ENCODE assay signal across 24 mouse cellular contexts in genomic region chr5:121493305-121493704, GRCm38 (mm10). TPM values are rescaled to one million over a fixed set of nuclear protein-coding genes. Genes with fewer than 3 reads are reported as not detected.
A peak's percentile ranks its signal among the peaks of the same experiment; 100 is the strongest.
DNase-seq lines count a peak whose midpoint lies in the region; ATAC-seq and TF ChIP-seq lines count a peak whose summit lies in the region.
"Had no signal": no experiment of that assay in that cellular context is flagged by ENCODE, and none has a peak within 500 bp of the region (broad histone marks: within the 10 kb centered on the region; RNA-seq: fewer than 3 reads in every experiment).

No protein-coding gene starts in this region.

- H3K4me2 ChIP-seq in forebrain, embryonic 16.5 days (ENCODE audit: low read length), result no peak overlapping the region
- H3K4me2 ChIP-seq: heart, embryonic 11.5 days; liver, embryonic 13.5 days; neural tube, embryonic 15.5 days had no signal

- no peaks in the 10 kb centered on the region for H3K36me3 ChIP-seq in forebrain, embryonic 16.5 days (ENCODE audit: control insufficient read depth, insufficient read depth)
- H3K36me3 ChIP-seq: liver, embryonic 13.5 days; neural tube, embryonic 15.5 days had no signal

- TF ChIP-seq POLR2A in lung, adult 2 months (IDR thresholded peaks at IDR 0.05; ENCODE audit: borderline replicate concordance, extremely low read depth, low read depth, low read length), result no peak

- no peak overlapping the region for H3K9ac ChIP-seq in forebrain, embryonic 16.5 days (replicated peaks; ENCODE audit: low read depth, low read length)
- H3K9ac ChIP-seq: liver, embryonic 13.5 days; neural tube, embryonic 15.5 days had no signal

- DNase-seq in fibroblast of lung, adult 2 months (ENCODE audit: low read depth), result peak; percentile 23
- DNase-seq in frontal cortex, postnatal 25 days (ENCODE audit: low spot score in 2 of 2), result peak; percentile 21 to 42
- DNase-seq in layer of hippocampus, postnatal 36 days, result peak; percentile 14 to 22
- DNase-seq in right cerebral cortex, adult 2 months (ENCODE audit: low spot score in 2 of 2), result peak; percentile 68 to 69
- DNase-seq in lung, adult 2 months, result no peak
- DNase-seq in urinary bladder, postnatal 14 days (ENCODE audit: low spot score), result no peak
- no peak for DNase-seq in adrenal gland, adult 2 months
- DNase-seq: cerebellum, adult 8-10 months; heart, postnatal 36 days; kidney, adult 2 months; liver, embryonic 13.5 days; lung, postnatal 10 days; retina, postnatal 1 day; thymus, adult 18-20 months had no signal

- TF ChIP-seq CTCF in lung, adult 2 months (IDR thresholded peaks at IDR 0.05; ENCODE audit: insufficient read depth, low read length), result no peak

- no peaks in the 10 kb centered on the region for H3K4me1 ChIP-seq in lung, adult 2 months (ENCODE audit: control insufficient read depth, insufficient read depth, low read length)
- no peaks in the 10 kb centered on the region for H3K4me1 ChIP-seq in forebrain, embryonic 16.5 days (replicated peaks; ENCODE audit: control insufficient read depth, insufficient read depth, low read length)
- H3K4me1 ChIP-seq: liver, embryonic 13.5 days; neural tube, embryonic 15.5 days had no signal

- no peak overlapping the region for H3K27ac ChIP-seq in forebrain, embryonic 16.5 days (ENCODE audit: low read length)
- H3K27ac ChIP-seq: liver, embryonic 13.5 days; neural tube, embryonic 15.5 days had no signal

- ATAC-seq in forebrain, embryonic 16.5 days, result no peak
- ATAC-seq: forebrain, embryonic 14.5 days; hindbrain, embryonic 16.5 days had no signal

- no peak overlapping the region for H3K4me3 ChIP-seq in lung, adult 2 months (replicated peaks; ENCODE audit: extremely low read depth, low read depth, low read length)
- no peak overlapping the region for H3K4me3 ChIP-seq in forebrain, embryonic 16.5 days (replicated peaks; ENCODE audit: low read length)
- H3K4me3 ChIP-seq: liver, embryonic 13.5 days; neural tube, embryonic 15.5 days had no signal

- no peaks in the 10 kb centered on the region for H3K9me3 ChIP-seq in forebrain, embryonic 16.5 days (ENCODE audit: control insufficient read depth, low read length)
- H3K9me3 ChIP-seq: liver, embryonic 13.5 days; megakaryocyte, embryonic 14.5 days; neural tube, embryonic 15.5 days had no signal

- WGBS in lung, adult 2 months, result 63% methylated on average over 8 of the region's 8 CpGs
- WGBS in forebrain, embryonic 16.5 days, result 79% methylated on average over 8 of the region's 8 CpGs

- H3K27me3 ChIP-seq in forebrain, embryonic 16.5 days (replicated peaks; ENCODE audit: control insufficient read depth, insufficient read depth, low read length), result no peaks in the 10 kb centered on the region
- H3K27me3 ChIP-seq: liver, embryonic 13.5 days; neural tube, embryonic 15.5 days had no signal

RNA-seq across cellular contexts. Expression of gene Adam1b, which starts 9.9 kb away (rescaled TPM):
- under 1 TPM; 0.13 to 0.15 TPM for total RNA-seq in layer of hippocampus, postnatal 36 days (2021)
- polyA plus RNA-seq in lung, adult 2 months (2012; rRNA removed), result not detected in 2 replicates
- 0.08 TPM in 1 of 2 replicates, not detected in the other for polyA plus RNA-seq in forebrain, embryonic 16.5 days (2015; fragmentation: Nextera tagmentation; extraction: Ambion mirVana)
- not detected for total RNA-seq in adrenal gland, adult 2 months (2021)
- polyA plus RNA-seq in adrenal gland, adult 2 months (2012; rRNA removed), result not detected in 2 replicates
- total RNA-seq: adrenal gland, adult 18-20 months; gastrocnemius, postnatal 4 days; heart, postnatal 36 days had no signal
- polyA plus RNA-seq: forebrain, embryonic 14.5 days; hindbrain, embryonic 16.5 days; kidney, adult 2 months; large intestine, adult 2 months; liver, embryonic 13.5 days; neural tube, embryonic 15.5 days had no signal

RNA-seq across cellular contexts. Expression of gene Erp29, which starts 41.0 kb away (rescaled TPM):
- 100 to 1,000 TPM; 145 to 147 TPM for total RNA-seq in layer of hippocampus, postnatal 36 days (2021)
- polyA plus RNA-seq in lung, adult 2 months (2012; rRNA removed), result 30.3 and 34.0 TPM in 2 replicates
- 142 and 159 TPM in 2 replicates for polyA plus RNA-seq in forebrain, embryonic 16.5 days (2015; fragmentation: Nextera tagmentation; extraction: Ambion mirVana)
- 100 to 1,000 TPM in 1 of 2 experiments, 10 to 100 TPM in 1; 85.4 to 113 TPM for total RNA-seq in adrenal gland, adult 2 months (2021)
- 36.8 and 41.9 TPM in 2 replicates for polyA plus RNA-seq in adrenal gland, adult 2 months (2012; rRNA removed)

RNA-seq across cellular contexts. Expression of gene Tmem116, which starts 41.6 kb away (rescaled TPM):
- total RNA-seq in layer of hippocampus, postnatal 36 days (2021), result 1 to 10 TPM; 8.1 to 8.8 TPM
- polyA plus RNA-seq in lung, adult 2 months (2012; rRNA removed), result 23.6 and 24.2 TPM in 2 replicates
- 1.2 and 1.9 TPM in 2 replicates for polyA plus RNA-seq in forebrain, embryonic 16.5 days (2015; fragmentation: Nextera tagmentation; extraction: Ambion mirVana)
- 1 to 10 TPM; 2.6 to 4.8 TPM for total RNA-seq in adrenal gland, adult 2 months (2021)
- 3.3 and 8.1 TPM in 2 replicates for polyA plus RNA-seq in adrenal gland, adult 2 months (2012; rRNA removed)

RNA-seq across cellular contexts. Expression of gene Adam1a, which starts 52.0 kb away (rescaled TPM):
- 10 to 100 TPM; 17.3 to 19.8 TPM for total RNA-seq in layer of hippocampus, postnatal 36 days (2021)
- polyA plus RNA-seq in lung, adult 2 months (2012; rRNA removed), result 4.4 and 5.7 TPM in 2 replicates
- 3.4 and 4.9 TPM in 2 replicates for polyA plus RNA-seq in forebrain, embryonic 16.5 days (2015; fragmentation: Nextera tagmentation; extraction: Ambion mirVana)
- total RNA-seq in adrenal gland, adult 2 months (2021), result 1 to 10 TPM; 3.5 to 4.2 TPM
- polyA plus RNA-seq in adrenal gland, adult 2 months (2012; rRNA removed), result 4.6 TPM in 2 replicates

RNA-seq across cellular contexts. Expression of gene Gm42878, which starts 52.0 kb away (rescaled TPM):
- total RNA-seq in layer of hippocampus, postnatal 36 days (2021), result 1 to 10 TPM in 1 of 2 experiments, not detected in 1; 2.3 TPM
- polyA plus RNA-seq in lung, adult 2 months (2012; rRNA removed), result 0.28 TPM in 1 of 2 replicates, not detected in the other
- not detected in 2 replicates for polyA plus RNA-seq in forebrain, embryonic 16.5 days (2015; fragmentation: Nextera tagmentation; extraction: Ambion mirVana)
- not detected for total RNA-seq in adrenal gland, adult 2 months (2021)
- polyA plus RNA-seq in adrenal gland, adult 2 months (2012; rRNA removed), result not detected in 2 replicates
- total RNA-seq: ES-E14; gastrocnemius, postnatal 4 days; heart, postnatal 36 days had no signal
- polyA plus RNA-seq: forebrain, embryonic 14.5 days; heart, embryonic 11.5 days; hindbrain, embryonic 16.5 days; liver, embryonic 13.5 days; neural tube, embryonic 15.5 days had no signal

Comparison
In these comparisons a context has a peak if more than half of its experiments do, and no peak if none do; other contexts are left out.
1. DNase-seq: peak in fibroblast of lung, adult 2 months (single experiment), frontal cortex, postnatal 25 days (2 of 2), layer of hippocampus, postnatal 36 days (2 of 2) and right cerebral cortex, adult 2 months (2 of 2); none in lung, adult 2 months (single experiment), urinary bladder, postnatal 14 days (single experiment) and adrenal gland, adult 2 months (single experiment).